Comparison of ENCODE assay signal across 8 mouse cellular contexts in the genomic region with DNA sequence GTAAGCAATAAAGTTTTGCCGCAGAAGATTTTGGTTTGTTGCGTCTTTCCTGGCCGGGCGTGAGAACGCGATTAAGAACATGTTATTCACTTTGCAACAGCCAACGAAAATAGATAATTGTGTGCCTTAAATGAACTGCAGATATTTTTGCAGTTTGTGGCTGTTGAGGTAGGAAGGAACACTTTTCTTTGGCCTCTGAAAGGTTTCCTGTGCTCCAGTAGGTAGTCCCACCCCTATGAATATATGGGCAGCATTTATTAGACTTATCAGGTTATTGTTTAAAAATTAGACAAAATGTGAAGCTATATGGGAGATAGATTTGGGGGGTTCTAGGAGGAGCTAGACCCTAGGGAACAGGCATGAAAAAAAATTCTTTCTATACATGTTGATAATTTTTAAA.
DNase-seq lines count a peak whose midpoint lies in the region; ATAC-seq and TF ChIP-seq lines count a peak whose summit lies in the region.

No protein-coding gene starts in this region.

- H3K27me3 ChIP-seq in hindbrain, embryonic 15.5 days = no peaks in the 10 kb centered on the region
- H3K27me3 ChIP-seq in midbrain, embryonic 14.5 days (ENCODE audit: control insufficient read depth, insufficient read depth, low read length) = no peaks in the 10 kb centered on the region

- DNase-seq in kidney, adult 9 months = peak; percentile 0
- DNase-seq in kidney, adult 18-20 months = no peak
- DNase-seq in brain, embryonic 14.5 days (ENCODE audit: low read depth) = peak; percentile 24
- DNase-seq in midbrain, embryonic 14.5 days = no peak
- DNase-seq in spleen, postnatal 10 days (ENCODE audit: low spot score in 2 of 2) = no peak
- DNase-seq in right cerebral cortex, adult 18-20 months = no peak
- DNase-seq in testis, postnatal 10 days (ENCODE audit: low spot score) = no peak

- WGBS in hindbrain, embryonic 15.5 days = 26% methylated on average over 7 of the region's 7 CpGs
- 32% methylated on average over 7 of the region's 7 CpGs for WGBS in midbrain, embryonic 14.5 days

- H3K4me1 ChIP-seq in hindbrain, embryonic 15.5 days (replicated peaks) = no peaks in the 10 kb centered on the region
- no peaks in the 10 kb centered on the region for H3K4me1 ChIP-seq in midbrain, embryonic 14.5 days (ENCODE audit: control insufficient read depth, insufficient read depth, low read length)

- H3K4me2 ChIP-seq in hindbrain, embryonic 15.5 days = peak overlapping the region; percentile 52
- H3K4me2 ChIP-seq in midbrain, embryonic 14.5 days (ENCODE audit: low read length) = peak overlapping the region; percentile 49

- no peak for TF ChIP-seq CTCF in brain, embryonic 14.5 days (IDR thresholded peaks at IDR 0.05; ENCODE audit: borderline replicate concordance, extremely low read depth, insufficient read depth, insufficient read length)

- no peaks in the 10 kb centered on the region for H3K36me3 ChIP-seq in hindbrain, embryonic 15.5 days
- H3K36me3 ChIP-seq in midbrain, embryonic 14.5 days (ENCODE audit: control insufficient read depth, insufficient read depth, low read length) = no peaks in the 10 kb centered on the region

- TF ChIP-seq POLR2A in brain, embryonic 14.5 days (IDR thresholded peaks at IDR 0.05; ENCODE audit: borderline replicate concordance, extremely low read depth, insufficient read depth, insufficient read length, poor library complexity, severe bottlenecking) = no peak

- H3K27ac ChIP-seq in hindbrain, embryonic 15.5 days (replicated peaks) = no peak overlapping the region
- no peak overlapping the region for H3K27ac ChIP-seq in midbrain, embryonic 14.5 days (replicated peaks; ENCODE audit: low read depth, low read length)

- no peak overlapping the region for H3K9ac ChIP-seq in hindbrain, embryonic 15.5 days
- no peak overlapping the region; the same call in 1 of the 2 replicates for H3K9ac ChIP-seq in midbrain, embryonic 14.5 days (replicated peaks; ENCODE audit: low read length)

- H3K4me3 ChIP-seq in hindbrain, embryonic 15.5 days = peak overlapping the region; percentile 39
- peak overlapping the region; percentile 35 for H3K4me3 ChIP-seq in midbrain, embryonic 14.5 days (replicated peaks; ENCODE audit: low read depth, low read length)

- H3K9me3 ChIP-seq in hindbrain, embryonic 15.5 days = no peaks in the 10 kb centered on the region
- no peaks in the 10 kb centered on the region for H3K9me3 ChIP-seq in midbrain, embryonic 14.5 days (ENCODE audit: control insufficient read depth, low read length)

- ATAC-seq in hindbrain, embryonic 15.5 days (ENCODE audit: low FRiP score, low read depth) = peak; percentile 51; the same call in 1 of the 2 replicates
- no peak for ATAC-seq in midbrain, embryonic 14.5 days (ENCODE audit: low FRiP score, low TSS enrichment)

Comparison
In these comparisons a context has a peak if more than half of its experiments do, and no peak if none do; other contexts are left out.
1. DNase-seq: peak in kidney, adult 9 months (single experiment) and brain, embryonic 14.5 days (single experiment); none in kidney, adult 18-20 months (single experiment), midbrain, embryonic 14.5 days (single experiment), spleen, postnatal 10 days (0 of 2), right cerebral cortex, adult 18-20 months (single experiment) and testis, postnatal 10 days (single experiment).